Mouse (Mus musculus) heart, embryonic 15.5 days (tissue): Measurements from ENCODE around the gene Cep135. TPM values are rescaled to one million over a fixed set of nuclear protein-coding genes. Genes with fewer than 3 reads are reported as not detected.

Experiments
- ATAC-seq: fragments of 200-750 bp; cut with Nextera tagmentation; replicated peaks from 2 replicates; pipeline ENCODE4 v1.8.0; 2017; ENCODE audit warnings: low read depth, moderate TSS enrichment; ENCODE audit not compliant: insufficient number of reproducible peaks, insufficient read depth, low FRiP score
- H3K27ac ChIP-seq: fragments of 300-500 bp; sonication (generic); 2 replicates; pipeline ENCODE4 v1.5.1; 2015; ENCODE audit warnings: mild to moderate bottlenecking, inconsistent platforms
- H3K27me3 ChIP-seq: fragments of 300-500 bp; sonication (generic); 2 replicates; pipeline ENCODE4 v1.6.1; 2015; ENCODE audit warnings: inconsistent platforms
- H3K36me3 ChIP-seq: fragments of 300-500 bp; sonication (generic); 2 replicates; pipeline ENCODE4 v1.6.1; 2015; ENCODE audit warnings: mild to moderate bottlenecking, inconsistent platforms
- H3K4me1 ChIP-seq: fragments of 300-500 bp; sonication (generic); replicated peaks from 2 replicates; pipeline ENCODE4 v1.6.1; 2015; ENCODE audit warnings: inconsistent platforms
- H3K4me2 ChIP-seq: fragments of 300-500 bp; sonication (generic); 2 replicates; pipeline ENCODE4 v1.6.1; 2015; ENCODE audit warnings: inconsistent platforms, mild to moderate bottlenecking, moderate library complexity
- H3K4me3 ChIP-seq: fragments of 300-500 bp; sonication (generic); 2 replicates; pipeline ENCODE4 v1.5.1; 2015; ENCODE audit warnings: mild to moderate bottlenecking, inconsistent platforms
- H3K9ac ChIP-seq: fragments of 300-500 bp; sonication (generic); 2 replicates; pipeline ENCODE4 v1.6.1; 2015; ENCODE audit warnings: mild to moderate bottlenecking, inconsistent platforms
- H3K9me3 ChIP-seq: fragments of 300-500 bp; sonication (generic); replicated peaks from 2 replicates; pipeline ENCODE4 v1.6.1; 2016; ENCODE audit warnings: inconsistent platforms
- WGBS: fragments of 180-500 bp; shearing (Covaris S2); methylation state at CpG from one replicate; pipeline ENCODE4 v1.1.7; 2015; ENCODE audit warnings: mixed read lengths; 5-methylcytosine and 5-hydroxymethylcytosine counted together
- polyA plus RNA-seq: library from polyadenylated mRNA; unstranded; fragments of >200 nt; fragmentation: Nextera tagmentation; extraction: Ambion mirVana; gene quantifications from 2 replicates; pipeline ENCODE4 v1.2.1, GENCODE M21; 2015

Gene Cep135
- polyA plus RNA-seq, 1 experiment from 2014 or later = 4.2 TPM

DNA sequence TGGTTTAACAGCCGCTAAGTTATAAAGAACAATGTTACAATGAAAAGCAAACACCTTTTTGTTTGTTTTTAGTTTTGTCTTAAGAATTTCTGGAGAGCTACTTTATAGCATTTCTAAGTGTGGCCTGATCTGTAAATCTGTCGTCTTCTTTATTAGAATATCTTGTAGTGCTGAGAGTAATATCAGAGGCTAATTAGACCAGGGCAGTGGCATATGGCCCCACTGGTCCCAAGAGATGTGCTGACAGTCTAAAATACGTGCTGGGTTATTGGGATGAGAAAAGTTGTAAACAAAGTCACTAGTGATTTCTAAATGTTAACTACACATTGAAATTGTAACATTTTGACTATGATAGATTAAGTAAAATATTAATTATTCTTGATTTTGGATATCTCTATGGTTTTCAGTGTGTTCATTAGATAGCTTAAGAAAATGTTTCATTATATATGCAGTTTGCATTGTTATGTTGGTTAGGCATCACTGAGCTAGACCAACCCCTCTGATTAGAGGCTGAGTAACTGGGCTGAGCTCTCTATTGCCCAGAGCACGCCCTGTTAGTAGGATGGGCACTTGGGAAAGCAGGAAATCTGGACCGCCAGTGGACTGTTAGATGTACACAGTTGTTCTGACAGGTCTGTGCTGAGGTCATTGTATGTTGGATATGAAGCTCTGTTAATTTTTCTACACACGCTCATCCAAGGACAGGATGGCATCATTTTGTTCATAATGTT is 77.7 kb downstream of the Cep135 start:
- 85% methylated on average over 6 of the region's 6 CpGs for WGBS
- Histone ChIP-seq H3K9me3 (no peaks in the 10 kb centered on the region), H3K27me3 (no peaks in the 10 kb centered on the region), H3K36me3 (no peaks in the 10 kb centered on the region), H3K27ac (no peak overlapping the region), H3K4me3 (no peak overlapping the region), H3K9ac (no peak overlapping the region), H3K4me2 (no peak overlapping the region), H3K4me1 (no peaks in the 10 kb centered on the region)
- no peak for ATAC-seq

GRCm38 (mm10) chr5:76668118-76668517 is 79.6 kb downstream of the Cep135 start:
- no peak overlapping the region for H3K27ac ChIP-seq
- no peaks in the 10 kb centered on the region for H3K4me1 ChIP-seq
- H3K9ac ChIP-seq = no peak overlapping the region
- no peak overlapping the region for H3K4me3 ChIP-seq
- H3K27me3 ChIP-seq = no peaks in the 10 kb centered on the region
- no peak for ATAC-seq
- WGBS = 65% methylated on average over 5 of the region's 5 CpGs
- H3K36me3 ChIP-seq = no peaks in the 10 kb centered on the region
- H3K4me2 ChIP-seq = no peak overlapping the region
- no peaks in the 10 kb centered on the region for H3K9me3 ChIP-seq

DNA sequence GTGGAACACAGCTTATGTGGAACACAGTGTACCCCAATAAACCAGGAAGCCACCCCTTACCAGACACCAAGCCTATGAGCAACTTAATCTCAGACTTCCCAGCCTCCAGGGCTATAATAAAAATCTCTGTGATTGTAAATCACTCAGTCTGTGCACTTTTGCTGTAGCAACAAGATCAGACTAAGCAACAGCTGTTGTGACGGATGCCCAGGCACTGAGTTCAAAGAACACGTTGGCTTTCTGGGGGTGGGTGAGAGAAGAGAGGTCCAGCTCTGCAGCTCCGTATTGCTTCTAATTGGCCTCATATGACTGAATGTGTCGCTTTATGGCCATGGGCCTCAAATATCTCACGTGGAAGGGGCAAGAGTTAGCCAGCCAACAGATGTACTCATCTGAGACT is 80.0 kb downstream of the Cep135 start:
- no peaks in the 10 kb centered on the region for H3K36me3 ChIP-seq
- no peak overlapping the region for H3K4me2 ChIP-seq
- no peaks in the 10 kb centered on the region for H3K4me1 ChIP-seq
- H3K4me3 ChIP-seq = no peak overlapping the region
- ATAC-seq = no peak
- H3K27ac ChIP-seq = no peak overlapping the region
- 86% methylated on average over 5 of the region's 5 CpGs for WGBS
- H3K9ac ChIP-seq = no peak overlapping the region
- no peaks in the 10 kb centered on the region for H3K9me3 ChIP-seq
- no peaks in the 10 kb centered on the region for H3K27me3 ChIP-seq

DNA sequence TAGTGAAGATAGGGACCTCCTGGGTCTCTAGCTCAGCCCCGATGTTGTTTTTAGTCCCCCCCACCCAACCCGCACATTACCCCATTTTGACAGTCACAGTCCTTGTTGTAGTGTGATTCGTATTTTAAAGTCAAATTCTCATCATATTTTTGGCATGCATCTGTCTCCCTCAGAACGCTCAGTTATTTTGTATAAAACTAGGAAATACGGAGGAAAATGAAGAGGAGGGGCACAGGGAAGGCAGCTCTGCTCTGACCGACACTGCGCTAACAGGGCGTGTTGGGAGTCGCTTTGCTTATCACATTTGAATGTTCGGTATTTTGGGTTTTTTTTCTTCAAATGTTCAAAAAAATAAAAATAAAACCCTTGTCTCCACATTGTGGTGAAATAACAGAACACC is 81.7 kb downstream of the Cep135 start:
- no peak overlapping the region for H3K9ac ChIP-seq
- no peak overlapping the region for H3K27ac ChIP-seq
- H3K4me3 ChIP-seq = no peak overlapping the region
- H3K4me2 ChIP-seq = no peak overlapping the region
- no peak for ATAC-seq
- WGBS = 84% methylated on average over 10 of the region's 10 CpGs
- H3K9me3 ChIP-seq = no peaks in the 10 kb centered on the region
- H3K4me1 ChIP-seq = no peaks in the 10 kb centered on the region
- no peaks in the 10 kb centered on the region for H3K36me3 ChIP-seq
- no peaks in the 10 kb centered on the region for H3K27me3 ChIP-seq

- Histone ChIP-seq H3K27me3 (no peaks in the 10 kb centered on the region), H3K36me3 (no peaks in the 10 kb centered on the region), H3K27ac (no peak overlapping the region), H3K4me1 (no peaks in the 10 kb centered on the region), H3K9ac (no peak overlapping the region), H3K9me3 (no peaks in the 10 kb centered on the region), H3K4me3 (no peak overlapping the region), H3K4me2 (no peak overlapping the region)
- WGBS = 91% methylated on average over 5 of the region's 5 CpGs
- ATAC-seq = no peak
These were observed 85.6 kb downstream of the Cep135 start for GRCm38 (mm10) chr5:76674022-76674653.

DNA sequence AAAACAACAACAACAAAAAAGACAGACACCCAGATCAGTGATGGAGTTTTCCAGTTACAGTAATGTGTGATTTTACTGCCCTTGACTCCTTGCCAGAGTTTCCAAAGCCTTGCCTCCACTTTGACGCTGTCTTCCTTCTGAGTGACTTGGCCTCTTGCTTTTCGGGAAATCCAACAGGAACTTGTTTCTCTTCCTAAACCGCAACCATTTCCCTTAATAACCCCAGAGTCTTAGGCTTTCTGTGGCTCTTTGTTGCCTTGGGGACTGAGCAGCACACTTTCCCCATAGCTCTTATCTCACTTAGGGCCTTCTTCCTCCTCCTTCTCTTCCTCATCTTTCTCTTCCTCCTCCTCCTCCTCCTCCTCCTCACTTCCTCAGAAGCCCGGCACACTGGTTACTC is 86.9 kb downstream of the Cep135 start:
- H3K27ac ChIP-seq = no peak overlapping the region
- no peaks in the 10 kb centered on the region for H3K27me3 ChIP-seq
- no peaks in the 10 kb centered on the region for H3K4me1 ChIP-seq
- no peaks in the 10 kb centered on the region for H3K9me3 ChIP-seq
- H3K9ac ChIP-seq = no peak overlapping the region
- no peak for ATAC-seq
- no peak overlapping the region for H3K4me2 ChIP-seq
- no peaks in the 10 kb centered on the region for H3K36me3 ChIP-seq
- WGBS = 55% methylated on average over 4 of the region's 4 CpGs
- H3K4me3 ChIP-seq = no peak overlapping the region

- no peak overlapping the region for H3K4me2 ChIP-seq
- no peaks in the 10 kb centered on the region for H3K27me3 ChIP-seq
- H3K4me3 ChIP-seq = no peak overlapping the region
- H3K9ac ChIP-seq = no peak overlapping the region
- no peak overlapping the region for H3K27ac ChIP-seq
- H3K9me3 ChIP-seq = no peaks in the 10 kb centered on the region
- no peaks in the 10 kb centered on the region for H3K36me3 ChIP-seq
- WGBS = 61% methylated on average over 2 of the region's 3 CpGs
- no peak for ATAC-seq
- H3K4me1 ChIP-seq = no peaks in the 10 kb centered on the region
These were observed 92.5 kb downstream of the Cep135 start for GRCm38 (mm10) chr5:76680959-76681358.

GRCm38 (mm10) chr5:76681895-76682656 is 93.6 kb downstream of the Cep135 start:
- Histone ChIP-seq H3K9ac (no peak overlapping the region), H3K4me1 (no peaks in the 10 kb centered on the region), H3K27me3 (no peaks in the 10 kb centered on the region), H3K4me2 (no peak overlapping the region), H3K27ac (no peak overlapping the region), H3K9me3 (no peaks in the 10 kb centered on the region), H3K36me3 (no peaks in the 10 kb centered on the region), H3K4me3 (no peak overlapping the region)
- WGBS = 71% methylated on average over 4 of the region's 4 CpGs
- ATAC-seq = no peak

DNA sequence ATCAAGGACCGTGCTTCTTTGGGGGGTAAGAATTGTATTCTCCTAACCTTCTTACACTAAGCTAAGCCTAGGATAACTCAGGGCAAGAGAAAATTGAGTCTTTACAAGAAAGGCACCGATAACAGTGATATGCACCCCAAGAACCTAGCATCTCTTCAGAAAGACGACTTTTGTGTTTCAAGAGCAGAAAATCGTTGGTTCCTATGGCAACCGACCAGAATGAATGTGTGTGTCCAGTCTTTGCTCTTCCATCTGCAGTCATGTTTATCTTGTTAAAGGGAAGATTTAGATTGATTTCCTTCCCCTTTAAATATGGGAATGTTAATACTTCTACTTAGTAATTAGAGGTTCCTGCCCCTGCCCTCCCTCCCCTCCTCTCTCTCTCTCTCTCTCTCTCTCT is 95.0 kb downstream of the Cep135 start:
- Histone ChIP-seq H3K9ac (no peak overlapping the region), H3K27ac (no peak overlapping the region), H3K4me3 (no peak overlapping the region), H3K27me3 (no peaks in the 10 kb centered on the region), H3K4me2 (no peak overlapping the region), H3K9me3 (no peaks in the 10 kb centered on the region), H3K4me1 (no peaks in the 10 kb centered on the region), H3K36me3 (no peaks in the 10 kb centered on the region)
- ATAC-seq = no peak
- WGBS = 75% methylated on average over 5 of the region's 5 CpGs

- ATAC-seq = no peak
- H3K4me1 ChIP-seq = no peaks in the 10 kb centered on the region
- no peak overlapping the region for H3K27ac ChIP-seq
- no peaks in the 10 kb centered on the region for H3K9me3 ChIP-seq
- WGBS = 79% methylated on average over 15 of the region's 15 CpGs
- H3K4me3 ChIP-seq = no peak overlapping the region
- H3K36me3 ChIP-seq = no peaks in the 10 kb centered on the region
- H3K9ac ChIP-seq = no peak overlapping the region
- H3K27me3 ChIP-seq = no peaks in the 10 kb centered on the region
- no peak overlapping the region for H3K4me2 ChIP-seq
These were observed 96.4 kb downstream of the Cep135 start for GRCm38 (mm10) chr5:76684658-76685605.
